ENCODE assay signal across 27 mouse cellular contexts in genomic region chr5:47557152-47557800, GRCm38 (mm10).
DNase-seq lines count a peak whose midpoint lies in the region; ATAC-seq and TF ChIP-seq lines count a peak whose summit lies in the region.
"Had no signal": no experiment of that assay in that cellular context is flagged by ENCODE, and none has a peak within 500 bp of the region (broad histone marks: within the 10 kb centered on the region; RNA-seq: fewer than 3 reads in every experiment).

No protein-coding gene starts in this region.

- no peak overlapping the region for H3K4me3 ChIP-seq in forebrain, embryonic 12.5 days (replicated peaks)
- no peak overlapping the region for H3K4me3 ChIP-seq in forebrain, embryonic 10.5 days
- no peak overlapping the region for H3K4me3 ChIP-seq in kidney, postnatal 0 days (replicated peaks; ENCODE audit: low read depth, low read length)
- no peak overlapping the region for H3K4me3 ChIP-seq in forebrain, embryonic 15.5 days
- no peak overlapping the region for H3K4me3 ChIP-seq in cerebellum, adult 2 months (replicated peaks; ENCODE audit: insufficient read depth, low read depth, low read length)
- H3K4me3 ChIP-seq: embryonic facial prominence, embryonic 15.5 days; heart, embryonic 12.5 days; layer of hippocampus, adult 2 months; lung, embryonic 15.5 days; myocyte; stomach, embryonic 15.5 days had no signal

- no peak for TF ChIP-seq CTCF in kidney, postnatal 0 days (IDR thresholded peaks at IDR 0.05; ENCODE audit: low read depth)
- TF ChIP-seq CTCF in cerebellum, adult 2 months (IDR thresholded peaks at IDR 0.05; ENCODE audit: borderline replicate concordance, insufficient read depth, low read depth, low read length): no peak

- WGBS in forebrain, embryonic 12.5 days: 16% methylated on average over 8 of the region's 8 CpGs
- WGBS in forebrain, embryonic 10.5 days: 36% methylated on average over 8 of the region's 8 CpGs
- WGBS in kidney, postnatal 0 days: 39% methylated on average over 8 of the region's 8 CpGs
- 11% methylated on average over 8 of the region's 8 CpGs for WGBS in forebrain, embryonic 15.5 days
- 44% methylated on average over 8 of the region's 8 CpGs for whole genome bisulfite sequencing in cerebellum, adult 2 months

- H3K4me2 ChIP-seq in forebrain, embryonic 12.5 days: no peak overlapping the region
- no peak overlapping the region for H3K4me2 ChIP-seq in kidney, postnatal 0 days (ENCODE audit: low read length)
- H3K4me2 ChIP-seq in forebrain, embryonic 15.5 days (replicated peaks): no peak overlapping the region
- H3K4me2 ChIP-seq: embryonic facial prominence, embryonic 15.5 days; heart, embryonic 12.5 days; lung, embryonic 15.5 days; stomach, embryonic 15.5 days had no signal

- no peak overlapping the region for H3K9ac ChIP-seq in forebrain, embryonic 12.5 days
- no peak overlapping the region for H3K9ac ChIP-seq in kidney, postnatal 0 days (ENCODE audit: low read depth, low read length)
- no peak overlapping the region for H3K9ac ChIP-seq in forebrain, embryonic 15.5 days (replicated peaks)
- H3K9ac ChIP-seq: embryonic facial prominence, embryonic 15.5 days; heart, embryonic 12.5 days; liver, embryonic 14.5 days; lung, embryonic 15.5 days; stomach, embryonic 15.5 days had no signal

- no peaks in the 10 kb centered on the region for H3K9me3 ChIP-seq in forebrain, embryonic 12.5 days
- H3K9me3 ChIP-seq in forebrain, embryonic 10.5 days: no peaks in the 10 kb centered on the region
- no peaks in the 10 kb centered on the region for H3K9me3 ChIP-seq in kidney, postnatal 0 days (replicated peaks; ENCODE audit: low read length)
- H3K9me3 ChIP-seq in forebrain, embryonic 15.5 days: no peaks in the 10 kb centered on the region
- H3K9me3 ChIP-seq: embryonic facial prominence, embryonic 15.5 days; G1E; heart, embryonic 12.5 days; lung, embryonic 15.5 days; stomach, embryonic 15.5 days had no signal

- intact Hi-C loops in heart, postnatal 36 days (cut with DNase I): no loop called here

- TF ChIP-seq POLR2A in cerebellum, adult 2 months (IDR thresholded peaks at IDR 0.05; ENCODE audit: borderline replicate concordance, insufficient read depth, low read length): no peak

- no peaks in the 10 kb centered on the region for H3K36me3 ChIP-seq in forebrain, embryonic 12.5 days (replicated peaks)
- H3K36me3 ChIP-seq in forebrain, embryonic 10.5 days (replicated peaks): no peaks in the 10 kb centered on the region
- no peaks in the 10 kb centered on the region for H3K36me3 ChIP-seq in kidney, postnatal 0 days (ENCODE audit: insufficient read depth, low read length)
- no peaks in the 10 kb centered on the region for H3K36me3 ChIP-seq in forebrain, embryonic 15.5 days
- H3K36me3 ChIP-seq: embryonic facial prominence, embryonic 15.5 days; G1E; heart, embryonic 12.5 days; lung, embryonic 15.5 days; stomach, embryonic 15.5 days had no signal

- H3K27me3 ChIP-seq in forebrain, embryonic 12.5 days: no peaks in the 10 kb centered on the region
- no peaks in the 10 kb centered on the region for H3K27me3 ChIP-seq in forebrain, embryonic 10.5 days (ENCODE audit: poor library complexity, severe bottlenecking)
- no peaks in the 10 kb centered on the region for H3K27me3 ChIP-seq in kidney, postnatal 0 days (ENCODE audit: insufficient read depth, low read length)
- H3K27me3 ChIP-seq in forebrain, embryonic 15.5 days: no peaks in the 10 kb centered on the region
- no peaks in the 10 kb centered on the region for H3K27me3 ChIP-seq in cerebellum, adult 2 months (ENCODE audit: control insufficient read depth, insufficient read depth, low read length)
- H3K27me3 ChIP-seq: embryonic facial prominence, embryonic 15.5 days; heart, embryonic 12.5 days; lung, embryonic 15.5 days; stomach, embryonic 15.5 days had no signal

- no peak overlapping the region for H3K27ac ChIP-seq in forebrain, embryonic 12.5 days
- H3K27ac ChIP-seq in forebrain, embryonic 10.5 days: no peak overlapping the region
- H3K27ac ChIP-seq in kidney, postnatal 0 days: no peak overlapping the region
- no peak overlapping the region for H3K27ac ChIP-seq in forebrain, embryonic 15.5 days (replicated peaks)
- no peak overlapping the region for H3K27ac ChIP-seq in cerebellum, adult 2 months (ENCODE audit: insufficient read depth, low read length)
- H3K27ac ChIP-seq: embryonic facial prominence, embryonic 15.5 days; layer of hippocampus, adult 2 months; liver, embryonic 14.5 days; lung, embryonic 15.5 days; macrophage; stomach, embryonic 15.5 days had no signal

- peaks cover 5% of the 10 kb centered on the region for H3K4me1 ChIP-seq in forebrain, embryonic 12.5 days
- H3K4me1 ChIP-seq in forebrain, embryonic 10.5 days: peaks cover 17% of the 10 kb centered on the region
- H3K4me1 ChIP-seq in kidney, postnatal 0 days (replicated peaks; ENCODE audit: insufficient read depth, low read length): no peaks in the 10 kb centered on the region
- H3K4me1 ChIP-seq in forebrain, embryonic 15.5 days: peaks cover 4% of the 10 kb centered on the region; the same call in 1 of the 2 replicates
- H3K4me1 ChIP-seq in cerebellum, adult 2 months (ENCODE audit: control insufficient read depth, insufficient read depth, low read length): no peaks in the 10 kb centered on the region
- H3K4me1 ChIP-seq: embryonic facial prominence, embryonic 15.5 days; heart, embryonic 12.5 days; lung, embryonic 15.5 days; stomach, embryonic 15.5 days had no signal

- ATAC-seq in forebrain, embryonic 12.5 days (ENCODE audit: low FRiP score): peak; percentile 83
- ATAC-seq in kidney, postnatal 0 days (replicated peaks; ENCODE audit: low FRiP score, low read depth): no peak
- ATAC-seq in forebrain, embryonic 15.5 days (replicated peaks): 0 out of 2 replicates have a peak, but pooled peaks have one; percentile 58

- no peak for DNase-seq in forebrain, embryonic 10.5 days (ENCODE audit: extremely low spot score, low spot score)
- DNase-seq in kidney, postnatal 0 days (ENCODE audit: low spot score): peak; percentile 36
- DNase-seq in kidney, postnatal 4 days: no peak
- DNase-seq in embryo, embryonic 10 days (ENCODE audit: low spot score): peak; percentile 56
- DNase-seq in heart, postnatal 36 days: no peak
- no peak for DNase-seq in cerebellum, adult 2 months
- DNase-seq: adrenal gland, postnatal 14 days; cerebellum, adult 11-12 months; cerebellum, postnatal 36 days; heart, postnatal 14 days; kidney, adult 9 months; layer of hippocampus, postnatal 36 days; midbrain, embryonic 14.5 days; retina, postnatal 1 day; thymus, adult 18-20 months; thymus, postnatal 4 days had no signal

Comparison
In these comparisons a context has a peak if more than half of its experiments do, and no peak if none do; other contexts are left out.
1. DNase-seq: peak in kidney, postnatal 0 days (single experiment) and embryo, embryonic 10 days (single experiment); none in forebrain, embryonic 10.5 days (single experiment), kidney, postnatal 4 days (0 of 2), heart, postnatal 36 days (0 of 2) and cerebellum, adult 2 months (0 of 2).